Mouse (Mus musculus) frontal cortex, adult (tissue): ENCODE measurements at regions not wholly inside any gene's neighbourhood (a gene's known extent, or its start where the extent isn't known, plus 50 kb on each side); places are given as distances from the start of the nearest gene placed in this dataset.
A peak's percentile ranks its signal among the peaks of the same experiment; 100 is the strongest.

Experiments used
- ATAC-seq: cut with Nextera tagmentation; 2 replicates; pipeline ENCODE4 v1.9.2; 2017; ENCODE audit warnings: mild to moderate bottlenecking, moderate library complexity, mixed read lengths; ENCODE audit not compliant: low TSS enrichment

GRCm38 (mm10) chr17:81941317-81941716 is 203.1 kb upstream of the Slc8a1 start:
- peak; percentile 98 for ATAC-seq

- no peak for ATAC-seq
These were observed 192.6 kb upstream of the Slc8a1 start for GRCm38 (mm10) chr17:81930736-81931135.

GRCm38 (mm10) chr17:81906481-81907012 is 168.4 kb upstream of the Slc8a1 start:
- no peak for ATAC-seq

- ATAC-seq, result no peak
These were observed 164.0 kb upstream of the Slc8a1 start for GRCm38 (mm10) chr17:81901999-81902665.

GRCm38 (mm10) chr17:81898984-81899383 is 160.8 kb upstream of the Slc8a1 start:
- ATAC-seq, result no peak

GRCm38 (mm10) chr17:81878136-81878535 is 140.0 kb upstream of the Slc8a1 start:
- ATAC-seq, result no peak; the same call in 1 of the 2 replicates

- ATAC-seq, result no peak
These were observed 128.5 kb upstream of the Slc8a1 start for GRCm38 (mm10) chr17:81866683-81867082.

GRCm38 (mm10) chr17:81849298-81849967 is 111.3 kb upstream of the Slc8a1 start:
- no peak for ATAC-seq

- ATAC-seq, result no peak
These were observed 105.6 kb upstream of the Slc8a1 start for GRCm38 (mm10) chr17:81843793-81844192.

- ATAC-seq, result no peak
These were observed 59.7 kb upstream of the Slc8a1 start for GRCm38 (mm10) chr17:81797827-81798376.

GRCm38 (mm10) chr17:81788781-81789180 is 50.6 kb upstream of the Slc8a1 start:
- ATAC-seq, result no peak
